8 mouse cellular contexts compared by ENCODE assay signal in genomic region chr2:143776448-143776847, GRCm38 (mm10).
DNase-seq lines count a peak whose midpoint lies in the region; ATAC-seq and TF ChIP-seq lines count a peak whose summit lies in the region.

No protein-coding gene starts in this region.

- H3K27ac ChIP-seq in forebrain, postnatal 0 days (ENCODE audit: low read depth, low read length), result no peak overlapping the region
- H3K27ac ChIP-seq in forebrain, embryonic 10.5 days, result no peak overlapping the region
- H3K27ac ChIP-seq in lung, postnatal 0 days (ENCODE audit: low read length), result no peak overlapping the region

- H3K4me1 ChIP-seq in forebrain, postnatal 0 days (ENCODE audit: insufficient read depth), result no peaks in the 10 kb centered on the region
- no peaks in the 10 kb centered on the region for H3K4me1 ChIP-seq in forebrain, embryonic 10.5 days
- no peaks in the 10 kb centered on the region for H3K4me1 ChIP-seq in lung, postnatal 0 days (ENCODE audit: insufficient read depth, low read depth, low read length)

- intact Hi-C loops in left cerebral cortex, postnatal 4 days (cut with DNase I), result loop anchor here (5.0 kb wide), 1 partner anchor 659 kb away; no protein-coding TSS in a partner anchor

- no peak overlapping the region for H3K4me3 ChIP-seq in forebrain, postnatal 0 days (ENCODE audit: low read depth, low read length)
- no peak overlapping the region for H3K4me3 ChIP-seq in forebrain, embryonic 10.5 days
- H3K4me3 ChIP-seq in lung, postnatal 0 days (ENCODE audit: low read depth, low read length), result no peak overlapping the region

- no peak for TF ChIP-seq EP300 in lung, postnatal 0 days (IDR thresholded peaks at IDR 0.05)

- peak; percentile 42; the same call in 1 of the 2 replicates for ATAC-seq in forebrain, postnatal 0 days
- no peak for ATAC-seq in lung, postnatal 0 days
- no peak for ATAC-seq in activated CD4-positive, CD25-positive, alpha-beta regulatory T cell, adult 4 months
- no peak; the same call in 1 of the 2 replicates for ATAC-seq in granulocyte monocyte progenitor cell, adult 5-6 weeks (replicated peaks; ENCODE audit: poor library complexity, severe bottlenecking)

- TF ChIP-seq CTCF in forebrain, postnatal 0 days (IDR thresholded peaks at IDR 0.05; ENCODE audit: low read depth), result peak; percentile 77
- peak; percentile 60 for TF ChIP-seq CTCF in lung, postnatal 0 days (IDR thresholded peaks at IDR 0.05)

- DNase-seq in forebrain, postnatal 0 days, result peak; percentile 80
- DNase-seq in forebrain, embryonic 10.5 days (ENCODE audit: extremely low spot score, low spot score), result no peak
- peak; percentile 38 for DNase-seq in lung, postnatal 0 days (ENCODE audit: low spot score)
- DNase-seq in lung, postnatal 25 days (ENCODE audit: low spot score), result no peak
- peak; percentile 71 for DNase-seq in cerebellum, adult 9-10 months
- peak; percentile 20 for DNase-seq in left cerebral cortex, postnatal 4 days

- H3K4me2 ChIP-seq in forebrain, postnatal 0 days (ENCODE audit: low read depth), result no peak overlapping the region
- no peak overlapping the region for H3K4me2 ChIP-seq in lung, postnatal 0 days (replicated peaks; ENCODE audit: low read depth, low read length)

- H3K36me3 ChIP-seq in forebrain, postnatal 0 days (ENCODE audit: insufficient read depth), result no peaks in the 10 kb centered on the region
- H3K36me3 ChIP-seq in forebrain, embryonic 10.5 days (replicated peaks), result no peaks in the 10 kb centered on the region
- no peaks in the 10 kb centered on the region for H3K36me3 ChIP-seq in lung, postnatal 0 days (ENCODE audit: insufficient read depth, low read length)

- 13% methylated on average over 4 of the region's 4 CpGs for WGBS in forebrain, postnatal 0 days
- 10% methylated on average over 4 of the region's 4 CpGs for WGBS in forebrain, embryonic 10.5 days
- 6% methylated on average over 4 of the region's 4 CpGs for WGBS in lung, postnatal 0 days

- H3K9me3 ChIP-seq in forebrain, postnatal 0 days (ENCODE audit: low read length), result no peaks in the 10 kb centered on the region
- peaks cover 2% of the 10 kb centered on the region; the same call in 1 of the 2 replicates for H3K9me3 ChIP-seq in forebrain, embryonic 10.5 days
- H3K9me3 ChIP-seq in lung, postnatal 0 days (ENCODE audit: low read length), result no peaks in the 10 kb centered on the region

- no peak overlapping the region for H3K9ac ChIP-seq in forebrain, postnatal 0 days
- no peak overlapping the region for H3K9ac ChIP-seq in lung, postnatal 0 days (replicated peaks; ENCODE audit: low read depth)

- no peaks in the 10 kb centered on the region for H3K27me3 ChIP-seq in forebrain, postnatal 0 days (ENCODE audit: insufficient read depth, low read length)
- H3K27me3 ChIP-seq in forebrain, embryonic 10.5 days (ENCODE audit: poor library complexity, severe bottlenecking), result no peaks in the 10 kb centered on the region
- H3K27me3 ChIP-seq in lung, postnatal 0 days (replicated peaks; ENCODE audit: insufficient read depth, low read length), result no peaks in the 10 kb centered on the region

Comparison
In these comparisons a context has a peak if more than half of its experiments do, and no peak if none do; other contexts are left out.
1. DNase-seq: peak in forebrain, postnatal 0 days (single experiment), lung, postnatal 0 days (single experiment), cerebellum, adult 9-10 months (single experiment) and left cerebral cortex, postnatal 4 days (single experiment); none in forebrain, embryonic 10.5 days (single experiment) and lung, postnatal 25 days (single experiment).